Mouse (Mus musculus): ENCODE results near the gene Sod3. TPM values are rescaled to one million over a fixed set of nuclear protein-coding genes. Genes with fewer than 3 reads are reported as not detected.

Sod3 gene
- polyA plus RNA-seq, 1 experiment from 2014 or later = 0.38 TPM

DNA sequence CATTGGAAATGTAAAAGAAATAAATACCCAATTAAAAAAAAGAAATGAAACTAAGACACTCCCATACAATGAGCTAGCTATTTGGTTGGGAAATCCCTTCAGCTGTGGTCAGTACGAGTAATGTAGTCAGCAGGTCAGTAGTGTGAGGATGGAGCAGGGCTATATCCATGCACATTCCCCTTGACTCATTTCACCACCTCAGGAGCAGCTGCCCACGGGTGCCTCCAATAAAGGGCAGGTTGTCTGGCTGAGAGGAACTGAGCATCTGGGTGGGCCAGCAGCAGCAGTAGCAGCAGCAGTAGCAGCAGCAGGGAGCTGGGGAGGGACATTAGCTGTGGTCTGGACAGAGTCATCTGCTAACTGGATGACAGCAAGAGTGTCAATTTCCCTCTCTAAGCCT lies 22.4 kb downstream of the Sod3 start:
- Histone ChIP-seq H3K4me3 (ENCODE audit: low read depth, low read length) (no peak overlapping the region), H3K36me3 (replicated peaks; ENCODE audit: control insufficient read depth, insufficient read depth, low read depth, low read length) (no peaks in the 10 kb centered on the region), H3K27ac (replicated peaks; ENCODE audit: low read depth, low read length) (no peak overlapping the region), H3K27me3 (ENCODE audit: control insufficient read depth, insufficient read depth, low read length) (no peaks in the 10 kb centered on the region), H3K4me2 (ENCODE audit: low read depth, low read length) (no peak overlapping the region), H3K9me3 (replicated peaks; ENCODE audit: control insufficient read depth, low read length) (no peaks in the 10 kb centered on the region), H3K4me1 (ENCODE audit: control insufficient read depth, insufficient read depth, low read length) (no peaks in the 10 kb centered on the region), H3K9ac (replicated peaks; ENCODE audit: low read length) (no peak overlapping the region)
- 59% methylated on average over 2 of the region's 2 CpGs for WGBS
- DNase-seq (ENCODE audit: low spot score) = no peak
- ATAC-seq (replicated peaks; ENCODE audit: insufficient number of reproducible peaks, low FRiP score, low TSS enrichment, low read depth) = no peak

DNA sequence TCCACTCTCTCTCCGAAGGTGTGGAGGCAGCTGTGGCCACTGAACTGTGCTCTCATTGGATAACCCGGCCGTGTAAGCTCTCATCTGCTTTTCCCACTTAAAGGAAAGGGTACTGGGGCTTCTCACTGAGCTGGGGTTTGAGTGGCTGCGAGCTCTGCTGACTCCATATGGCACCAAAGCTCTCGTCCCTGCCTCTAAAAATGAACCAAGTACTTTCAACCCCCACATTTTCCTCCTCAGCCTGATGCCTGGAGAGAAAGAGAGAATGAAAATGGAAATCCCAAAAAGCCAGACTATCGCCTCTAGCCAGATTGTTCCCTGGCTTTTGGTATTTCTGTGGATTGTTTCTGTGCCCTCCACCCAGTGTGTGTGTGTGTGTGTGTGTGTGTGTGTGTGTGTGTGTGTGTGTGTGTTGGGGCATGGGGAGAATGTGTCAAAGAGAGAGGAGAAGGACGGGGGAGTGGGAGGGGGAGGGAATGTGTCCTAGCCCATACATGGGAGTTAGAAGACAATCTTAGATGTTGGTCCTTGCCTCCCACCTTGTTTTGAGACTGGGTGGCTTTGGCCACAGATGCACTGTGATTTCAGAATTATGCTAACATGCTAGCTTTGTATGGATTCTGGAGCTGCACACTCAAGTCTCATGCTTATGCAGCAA lies 24.6 kb downstream of the Sod3 start:
- Histone ChIP-seq H3K4me3 (ENCODE audit: low read depth, low read length) (no peak overlapping the region), H3K4me1 (ENCODE audit: control insufficient read depth, insufficient read depth, low read length) (no peaks in the 10 kb centered on the region), H3K36me3 (replicated peaks; ENCODE audit: control insufficient read depth, insufficient read depth, low read depth, low read length) (no peaks in the 10 kb centered on the region), H3K4me2 (ENCODE audit: low read depth, low read length) (no peak overlapping the region), H3K27ac (replicated peaks; ENCODE audit: low read depth, low read length) (no peak overlapping the region), H3K9me3 (replicated peaks; ENCODE audit: control insufficient read depth, low read length) (no peaks in the 10 kb centered on the region), H3K27me3 (ENCODE audit: control insufficient read depth, insufficient read depth, low read length) (no peaks in the 10 kb centered on the region), H3K9ac (replicated peaks; ENCODE audit: low read length) (no peak overlapping the region)
- ATAC-seq (replicated peaks; ENCODE audit: insufficient number of reproducible peaks, low FRiP score, low TSS enrichment, low read depth) = no peak
- DNase-seq (ENCODE audit: low spot score) = no peak
- 76% methylated on average over 7 of the region's 7 CpGs for WGBS

DNA sequence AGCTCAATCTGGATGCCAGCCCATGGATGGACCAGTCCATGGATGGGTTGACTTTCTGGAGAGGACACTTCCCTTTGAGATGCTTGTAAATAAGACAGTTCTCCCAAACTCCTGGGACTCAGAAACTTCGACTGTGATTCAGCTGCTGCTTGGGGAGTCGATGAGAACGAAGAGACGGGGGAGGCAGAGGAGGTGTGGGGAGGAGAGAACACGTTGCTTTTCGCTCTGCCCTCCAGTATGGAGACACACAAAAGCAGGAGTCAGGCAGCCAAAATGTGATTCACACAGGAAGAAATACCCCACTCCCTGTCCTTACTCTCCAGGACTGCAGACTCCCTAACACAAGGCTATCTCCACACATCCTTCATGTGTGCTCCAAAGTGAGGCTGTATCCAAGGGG lies 26.8 kb downstream of the Sod3 start:
- no peaks in the 10 kb centered on the region for H3K36me3 ChIP-seq (replicated peaks; ENCODE audit: control insufficient read depth, insufficient read depth, low read depth, low read length)
- no peak overlapping the region for H3K4me3 ChIP-seq (ENCODE audit: low read depth, low read length)
- H3K9ac ChIP-seq (replicated peaks; ENCODE audit: low read length) = no peak overlapping the region
- H3K27ac ChIP-seq (replicated peaks; ENCODE audit: low read depth, low read length) = no peak overlapping the region
- H3K4me1 ChIP-seq (ENCODE audit: control insufficient read depth, insufficient read depth, low read length) = no peaks in the 10 kb centered on the region
- H3K27me3 ChIP-seq (ENCODE audit: control insufficient read depth, insufficient read depth, low read length) = no peaks in the 10 kb centered on the region
- 77% methylated on average over 6 of the region's 6 CpGs for WGBS
- no peak overlapping the region for H3K4me2 ChIP-seq (ENCODE audit: low read depth, low read length)
- H3K9me3 ChIP-seq (replicated peaks; ENCODE audit: control insufficient read depth, low read length) = no peaks in the 10 kb centered on the region
- DNase-seq (ENCODE audit: low spot score) (no peak), ATAC-seq (replicated peaks; ENCODE audit: insufficient number of reproducible peaks, low FRiP score, low TSS enrichment, low read depth) (no peak)

DNA sequence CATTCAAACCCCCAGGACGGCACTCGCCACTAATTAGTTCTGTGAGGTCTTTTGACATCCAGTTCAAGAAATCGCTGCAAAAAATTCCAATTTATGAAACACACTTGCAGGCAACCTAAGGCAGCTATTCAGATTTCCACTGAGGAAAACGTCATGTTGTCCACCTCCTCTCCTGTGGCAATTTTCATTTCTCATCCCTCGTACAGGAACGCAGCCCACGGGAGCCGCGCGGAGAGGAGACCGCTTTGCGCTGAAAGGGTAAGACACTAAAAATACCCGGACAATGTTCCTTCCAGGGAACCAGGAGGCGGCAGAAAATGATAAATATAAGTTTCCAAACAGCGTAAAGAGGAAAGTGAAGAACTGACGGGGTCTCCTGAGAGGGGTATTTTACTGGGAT lies 27.9 kb downstream of the Sod3 start:
- H3K4me1 ChIP-seq (ENCODE audit: control insufficient read depth, insufficient read depth, low read length) = no peaks in the 10 kb centered on the region
- ATAC-seq (replicated peaks; ENCODE audit: insufficient number of reproducible peaks, low FRiP score, low TSS enrichment, low read depth) = no peak

DNA sequence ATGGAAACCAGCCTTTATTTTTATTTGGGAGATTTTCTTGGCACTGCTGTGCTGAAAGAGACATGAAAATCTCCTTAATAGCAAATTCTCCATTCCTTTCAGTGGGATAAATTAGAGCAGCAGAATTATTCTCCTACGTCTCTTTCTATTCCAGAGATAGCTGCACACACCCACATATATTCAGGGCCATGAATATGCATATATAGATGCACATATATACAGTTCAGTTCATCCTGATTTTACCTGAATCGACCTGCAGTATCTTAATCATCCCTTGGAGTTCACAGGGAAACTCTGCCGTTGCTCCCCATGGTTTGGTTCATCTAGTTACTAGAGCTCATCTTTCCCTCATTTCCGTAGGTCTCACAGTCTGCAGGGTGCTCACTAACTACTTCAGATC lies 30.2 kb downstream of the Sod3 start:
- Histone ChIP-seq H3K4me1 (ENCODE audit: control insufficient read depth, insufficient read depth, low read length) (no peaks in the 10 kb centered on the region), H3K4me3 (ENCODE audit: low read depth, low read length) (no peak overlapping the region), H3K9me3 (replicated peaks; ENCODE audit: control insufficient read depth, low read length) (no peaks in the 10 kb centered on the region), H3K27me3 (ENCODE audit: control insufficient read depth, insufficient read depth, low read length) (no peaks in the 10 kb centered on the region), H3K27ac (replicated peaks; ENCODE audit: low read depth, low read length) (no peak overlapping the region), H3K36me3 (replicated peaks; ENCODE audit: control insufficient read depth, insufficient read depth, low read depth, low read length) (no peaks in the 10 kb centered on the region), H3K4me2 (ENCODE audit: low read depth, low read length) (no peak overlapping the region), H3K9ac (replicated peaks; ENCODE audit: low read length) (no peak overlapping the region)
- no peak for DNase-seq (ENCODE audit: low spot score)
- no peak for ATAC-seq (replicated peaks; ENCODE audit: insufficient number of reproducible peaks, low FRiP score, low TSS enrichment, low read depth)
- 84% methylated on average over 4 of the region's 4 CpGs for WGBS

More for the DNA sequence above, 27.9 kb downstream of the Sod3 start:
- no peaks in the 10 kb centered on the region for H3K9me3 ChIP-seq (replicated peaks; ENCODE audit: control insufficient read depth, low read length)
- H3K4me2 ChIP-seq (ENCODE audit: low read depth, low read length) = no peak overlapping the region
- H3K27ac ChIP-seq (replicated peaks; ENCODE audit: low read depth, low read length) = no peak overlapping the region
- H3K9ac ChIP-seq (replicated peaks; ENCODE audit: low read length) = no peak overlapping the region
- no peaks in the 10 kb centered on the region for H3K27me3 ChIP-seq (ENCODE audit: control insufficient read depth, insufficient read depth, low read length)
- H3K36me3 ChIP-seq (replicated peaks; ENCODE audit: control insufficient read depth, insufficient read depth, low read depth, low read length) = no peaks in the 10 kb centered on the region
- WGBS = 66% methylated on average over 16 of the region's 16 CpGs
- H3K4me3 ChIP-seq (ENCODE audit: low read depth, low read length) = no peak overlapping the region
- DNase-seq (ENCODE audit: low spot score) = no peak

DNA sequence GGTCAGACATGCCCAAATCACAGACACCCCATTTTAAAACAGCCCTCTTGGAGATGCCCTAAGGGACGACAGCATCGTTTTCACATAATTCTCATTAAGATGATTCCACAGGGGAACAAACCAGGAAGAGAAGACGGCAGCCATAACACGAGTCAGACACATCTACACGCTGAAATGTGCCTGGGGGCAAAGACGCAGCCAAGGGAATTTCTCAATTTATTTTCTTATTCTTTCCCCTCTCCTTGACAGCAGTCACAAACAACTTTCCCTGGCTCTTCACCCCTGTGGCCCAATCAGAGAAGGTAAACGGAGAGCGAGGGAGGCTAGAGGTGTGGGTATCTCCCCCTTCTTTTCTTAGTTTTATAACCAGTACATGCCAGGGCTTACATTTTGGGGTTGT lies 40.8 kb downstream of the Sod3 start:
- H3K9ac ChIP-seq (replicated peaks; ENCODE audit: low read length) = no peak overlapping the region
- no peaks in the 10 kb centered on the region for H3K9me3 ChIP-seq (replicated peaks; ENCODE audit: control insufficient read depth, low read length)
- no peaks in the 10 kb centered on the region for H3K4me1 ChIP-seq (ENCODE audit: control insufficient read depth, insufficient read depth, low read length)
- no peak overlapping the region for H3K4me2 ChIP-seq (ENCODE audit: low read depth, low read length)
- 59% methylated on average over 8 of the region's 8 CpGs for WGBS
- ATAC-seq (replicated peaks; ENCODE audit: insufficient number of reproducible peaks, low FRiP score, low TSS enrichment, low read depth) (no peak), DNase-seq (ENCODE audit: low spot score) (no peak)
- no peak overlapping the region for H3K4me3 ChIP-seq (ENCODE audit: low read depth, low read length)
- H3K36me3 ChIP-seq (replicated peaks; ENCODE audit: control insufficient read depth, insufficient read depth, low read depth, low read length) = no peaks in the 10 kb centered on the region
- H3K27me3 ChIP-seq (ENCODE audit: control insufficient read depth, insufficient read depth, low read length) = no peaks in the 10 kb centered on the region
- H3K27ac ChIP-seq (replicated peaks; ENCODE audit: low read depth, low read length) = no peak overlapping the region

DNA sequence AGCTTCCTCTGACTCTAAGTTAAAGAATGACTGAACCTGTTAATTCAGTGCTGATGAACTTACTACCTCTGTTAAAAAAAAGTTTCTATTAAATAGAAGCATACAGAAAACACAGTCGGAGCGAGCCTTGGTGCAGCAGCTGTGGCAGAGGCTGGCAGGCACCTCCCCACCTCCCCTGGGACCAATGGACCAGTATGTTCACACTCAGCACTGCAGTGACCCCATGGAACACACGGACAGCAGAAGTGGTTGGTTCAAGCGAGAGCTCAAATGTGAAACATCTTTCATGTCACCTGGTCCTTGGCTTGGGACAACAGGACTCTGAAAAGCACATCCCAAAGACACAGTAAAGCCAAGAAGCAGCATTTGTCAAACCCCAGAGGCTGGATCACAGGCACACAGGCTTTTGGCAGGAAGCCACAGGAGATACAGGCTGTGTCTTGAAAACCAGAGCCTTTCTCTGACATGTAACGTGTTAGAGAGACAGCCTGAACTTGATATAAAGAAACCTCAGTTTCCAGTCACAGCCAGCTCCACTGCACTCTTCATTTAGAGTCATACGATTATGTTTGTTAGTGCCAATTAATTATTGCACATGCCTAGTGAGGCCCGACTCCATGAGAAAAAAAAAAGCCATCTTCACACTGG lies 45.2 kb downstream of the Sod3 start:
- no peak for DNase-seq (ENCODE audit: low spot score)
- Histone ChIP-seq H3K27ac (replicated peaks; ENCODE audit: low read depth, low read length) (no peak overlapping the region), H3K9ac (replicated peaks; ENCODE audit: low read length) (no peak overlapping the region), H3K27me3 (ENCODE audit: control insufficient read depth, insufficient read depth, low read length) (no peaks in the 10 kb centered on the region), H3K36me3 (replicated peaks; ENCODE audit: control insufficient read depth, insufficient read depth, low read depth, low read length) (no peaks in the 10 kb centered on the region), H3K4me1 (ENCODE audit: control insufficient read depth, insufficient read depth, low read length) (no peaks in the 10 kb centered on the region), H3K9me3 (replicated peaks; ENCODE audit: control insufficient read depth, low read length) (no peaks in the 10 kb centered on the region), H3K4me2 (ENCODE audit: low read depth, low read length) (no peak overlapping the region), H3K4me3 (ENCODE audit: low read depth, low read length) (no peak overlapping the region)
- ATAC-seq (replicated peaks; ENCODE audit: insufficient number of reproducible peaks, low FRiP score, low TSS enrichment, low read depth) = no peak
- 79% methylated on average over 7 of the region's 7 CpGs for WGBS

DNA sequence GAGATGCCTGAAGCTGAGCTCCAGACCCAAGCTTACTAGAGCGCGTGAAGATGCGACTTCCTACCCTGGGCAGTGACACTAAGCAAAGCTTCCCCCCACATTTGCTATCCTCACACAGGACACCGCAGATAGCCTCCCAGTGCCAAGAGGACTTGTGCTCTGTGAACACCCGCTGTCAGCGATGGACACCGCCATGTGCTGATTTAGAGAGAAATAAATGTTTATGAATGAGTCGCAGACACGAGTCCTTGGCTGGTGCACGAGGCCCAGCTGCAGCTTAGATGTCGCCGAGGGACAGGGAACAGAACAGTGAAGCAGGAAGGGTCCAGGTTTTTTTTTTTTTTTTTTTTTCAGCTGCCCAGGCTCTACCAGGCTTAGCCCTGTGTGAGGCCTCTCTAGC lies 46.6 kb downstream of the Sod3 start:
- H3K9ac ChIP-seq (replicated peaks; ENCODE audit: low read length) = no peak overlapping the region
- H3K4me2 ChIP-seq (ENCODE audit: low read depth, low read length) = no peak overlapping the region
- no peak overlapping the region for H3K27ac ChIP-seq (replicated peaks; ENCODE audit: low read depth, low read length)
- no peak overlapping the region for H3K4me3 ChIP-seq (ENCODE audit: low read depth, low read length)
- H3K4me1 ChIP-seq (ENCODE audit: control insufficient read depth, insufficient read depth, low read length) = no peaks in the 10 kb centered on the region
- 89% methylated on average over 12 of the region's 12 CpGs for WGBS
- H3K9me3 ChIP-seq (replicated peaks; ENCODE audit: control insufficient read depth, low read length) = no peaks in the 10 kb centered on the region
- no peaks in the 10 kb centered on the region for H3K36me3 ChIP-seq (replicated peaks; ENCODE audit: control insufficient read depth, insufficient read depth, low read depth, low read length)
- H3K27me3 ChIP-seq (ENCODE audit: control insufficient read depth, insufficient read depth, low read length) = no peaks in the 10 kb centered on the region
- DNase-seq (ENCODE audit: low spot score) (no peak), ATAC-seq (replicated peaks; ENCODE audit: insufficient number of reproducible peaks, low FRiP score, low TSS enrichment, low read depth) (no peak)

All from embryonic facial prominence, embryonic 11.5 days (tissue).